Mouse (Mus musculus) megakaryocyte, embryonic 14.5 days (primary cell): Measurements from ENCODE around the gene Rasa3. TPM values are rescaled to one million over a fixed set of nuclear protein-coding genes. Genes with fewer than 3 reads are reported as not detected.

Experiments used
- H3K27me3 ChIP-seq: replicated peaks from 2 replicates; pipeline ENCODE3; 2012; ENCODE audit warnings: inconsistent platforms
- H3K36me3 ChIP-seq: replicated peaks from 2 replicates; pipeline ENCODE3; 2012; ENCODE audit warnings: low read length, inconsistent platforms, mixed read lengths
- H3K4me1 ChIP-seq: 2 replicates; pipeline ENCODE4 v1.6.1; 2012; ENCODE audit warnings: inconsistent platforms
- H3K4me3 ChIP-seq: replicated peaks from 2 replicates; pipeline ENCODE3; 2012; ENCODE audit warnings: moderate library complexity, mild to moderate bottlenecking, inconsistent platforms
- H3K9me3 ChIP-seq: 2 replicates; pipeline ENCODE4 v1.6.1; 2012; ENCODE audit warnings: inconsistent platforms
- FLI1 ChIP-seq: IDR thresholded peaks from 2 replicates; pipeline ENCODE4 v1.6.1; 2012; ENCODE audit warnings: low read length, inconsistent platforms, mixed read lengths
- GATA1 ChIP-seq: IDR thresholded peaks from 3 replicates; pipeline ENCODE4 v1.6.1; 2012; ENCODE audit warnings: mixed read lengths, low read length, inconsistent platforms, borderline replicate concordance
- polyA plus RNA-seq: library from polyadenylated mRNA; stranded (reverse); fragments of >175 nt; gene quantifications from 2 replicates; pipeline ENCODE4 v1.2.3, GENCODE M21; 2012; ENCODE audit warnings: low replicate concordance; ENCODE audit not compliant: insufficient read depth

Gene Rasa3
- polyA plus RNA-seq, 1 experiment, result 86.3 TPM

DNA sequence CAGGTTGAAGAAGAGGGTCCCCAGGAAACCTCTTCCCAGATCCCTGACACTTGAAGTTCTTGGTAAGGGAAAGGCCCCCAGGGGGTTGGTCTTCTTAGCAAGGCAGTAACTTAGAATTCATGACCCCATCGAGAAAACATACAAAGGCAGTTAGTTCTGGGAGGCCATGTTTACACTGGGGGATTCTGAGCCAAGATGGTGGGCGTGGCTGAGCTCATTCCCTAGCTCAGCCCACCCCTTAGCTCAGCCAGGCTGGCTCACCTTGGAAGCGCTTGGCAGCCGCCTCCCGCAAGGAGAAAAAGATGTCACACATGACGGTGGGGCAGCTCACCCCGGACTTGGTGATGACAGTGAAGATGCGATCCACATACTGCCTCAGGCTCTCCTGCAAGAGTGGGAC, 92.8 kb downstream of the Rasa3 start:
- TF ChIP-seq GATA1, result no peak
- no peak for TF ChIP-seq FLI1
- peaks cover 100% of the 10 kb centered on the region for H3K36me3 ChIP-seq
- peak overlapping the region; percentile 29 for H3K4me3 ChIP-seq
- peaks cover 37% of the 10 kb centered on the region for H3K9me3 ChIP-seq
- no peaks in the 10 kb centered on the region for H3K27me3 ChIP-seq
- H3K4me1 ChIP-seq, result peaks cover 38% of the 10 kb centered on the region

DNA sequence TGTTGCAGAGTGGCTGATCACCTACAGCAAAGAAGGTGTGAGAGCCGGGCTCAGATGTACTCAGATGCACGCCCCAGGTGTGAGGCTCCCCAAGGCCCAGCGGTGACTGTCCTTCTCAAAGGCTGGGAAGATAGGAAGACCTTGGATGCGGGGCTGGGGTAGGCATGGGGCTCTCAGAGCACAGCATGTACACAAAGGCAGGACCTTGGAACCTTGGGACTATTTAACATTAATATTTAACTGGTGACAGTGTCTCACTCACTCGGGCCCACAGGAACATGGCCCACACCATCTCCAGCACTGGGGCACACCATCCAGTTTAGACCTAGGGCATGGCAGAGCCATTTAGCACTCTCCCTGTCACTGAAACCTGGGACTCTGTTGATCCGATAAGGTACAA, 99.5 kb downstream of the Rasa3 start:
- H3K36me3 ChIP-seq, result peaks cover 100% of the 10 kb centered on the region
- no peak overlapping the region for H3K4me3 ChIP-seq
- H3K9me3 ChIP-seq, result peaks cover 7% of the 10 kb centered on the region
- TF ChIP-seq GATA1, result no peak
- no peak for TF ChIP-seq FLI1
- peaks cover 23% of the 10 kb centered on the region; the same call in 1 of the 2 replicates for H3K4me1 ChIP-seq
- no peaks in the 10 kb centered on the region for H3K27me3 ChIP-seq

DNA sequence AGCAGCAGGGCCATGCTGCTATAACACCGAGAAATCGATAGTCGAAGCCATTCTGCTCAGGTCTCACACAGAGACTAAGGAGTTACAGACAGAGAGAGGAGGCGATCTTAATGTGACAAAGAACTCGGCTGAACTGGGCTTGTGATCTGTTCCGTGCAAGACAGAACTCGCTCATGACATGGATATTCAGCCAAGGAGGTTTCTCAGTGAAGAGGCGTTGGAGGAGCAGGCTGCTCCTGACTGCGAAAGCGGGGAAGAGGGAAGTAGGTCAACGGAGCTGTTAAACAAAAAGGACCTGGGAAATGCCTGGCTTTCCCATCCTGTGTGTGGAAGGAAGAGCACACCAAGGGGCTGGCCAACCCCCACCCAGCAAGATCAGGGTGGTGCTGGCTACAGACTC, 105.4 kb downstream of the Rasa3 start:
- peaks cover 40% of the 10 kb centered on the region for H3K4me1 ChIP-seq
- H3K9me3 ChIP-seq, result no peaks in the 10 kb centered on the region
- no peaks in the 10 kb centered on the region for H3K27me3 ChIP-seq
- H3K36me3 ChIP-seq, result peaks cover 100% of the 10 kb centered on the region
- TF ChIP-seq FLI1 (no peak), GATA1 (no peak)
- no peak overlapping the region for H3K4me3 ChIP-seq

DNA sequence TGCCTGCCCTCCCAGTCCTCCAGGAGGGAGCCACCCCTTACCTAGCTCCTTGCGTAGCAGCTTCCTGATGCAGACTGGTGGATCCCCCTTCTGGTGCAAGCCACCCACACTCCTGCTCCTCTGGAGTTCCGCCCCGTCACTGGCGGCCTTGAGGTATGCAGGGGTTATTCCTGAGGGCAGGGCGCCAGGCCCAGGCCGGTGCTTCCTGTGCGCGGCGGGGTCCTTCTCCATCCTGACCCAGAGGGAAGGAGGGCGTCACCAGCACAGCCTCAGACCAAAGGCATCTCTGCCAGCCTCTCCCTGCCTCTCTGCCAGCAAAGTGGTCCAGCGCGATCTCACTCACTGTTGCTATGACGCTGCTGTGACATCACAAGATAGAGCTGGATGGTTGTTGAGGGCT, 115.3 kb downstream of the Rasa3 start, which contains the start of gene 1700029H14Rik:
TSS of gene 1700029H14Rik (minus strand) at position 344 of the 400 bp plus-strand sequence.
- H3K27me3 ChIP-seq, result peaks cover 4% of the 10 kb centered on the region

DNA sequence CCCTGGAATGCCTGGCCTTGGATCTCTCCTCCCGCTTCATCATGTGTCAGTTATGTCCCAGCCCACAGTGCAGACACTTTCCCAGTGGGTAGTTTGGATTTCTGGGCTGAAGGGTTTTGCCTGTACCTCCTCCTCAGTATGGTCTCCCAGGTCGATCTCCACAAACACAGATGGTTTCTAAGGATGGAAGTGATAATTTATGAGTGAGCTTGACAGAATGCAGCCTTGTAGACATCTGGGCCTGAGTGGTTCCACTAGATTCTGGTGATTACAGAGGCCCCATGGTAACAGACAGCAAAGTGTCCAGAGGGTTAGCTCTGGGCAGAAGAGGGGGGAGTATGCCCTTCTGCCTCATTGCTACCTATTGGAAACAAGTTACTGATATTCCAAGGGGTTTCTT, 119.9 kb downstream of the Rasa3 start:
- TF ChIP-seq GATA1 (no peak), FLI1 (no peak)
- Histone ChIP-seq H3K36me3 (peaks cover 23% of the 10 kb centered on the region), H3K9me3 (no peaks in the 10 kb centered on the region), H3K27me3 (peaks cover 7% of the 10 kb centered on the region), H3K4me1 (peaks cover 51% of the 10 kb centered on the region), H3K4me3 (no peak overlapping the region)

More for the DNA sequence above, 115.3 kb downstream of the Rasa3 start, which contains the start of gene 1700029H14Rik:
- no peaks in the 10 kb centered on the region for H3K9me3 ChIP-seq
- peaks cover 39% of the 10 kb centered on the region for H3K4me1 ChIP-seq
- TF ChIP-seq GATA1 (no peak), FLI1 (no peak)
- no peak within 1 kb of the TSS for H3K4me3 ChIP-seq
- H3K36me3 ChIP-seq, result peaks cover 33% of the 10 kb centered on the region

DNA sequence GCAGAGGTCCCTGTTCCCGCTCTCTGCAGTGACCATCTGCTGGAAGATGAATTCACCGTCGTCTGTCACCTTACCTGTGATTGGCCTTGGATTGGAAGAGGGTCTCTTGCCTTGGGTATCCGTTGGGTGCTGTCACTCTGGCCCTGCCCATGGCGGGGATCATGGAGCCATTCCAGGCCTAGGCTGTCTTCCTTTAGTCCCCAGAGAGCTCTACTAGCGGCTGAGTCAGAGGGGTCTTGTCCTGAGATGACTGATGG, 125.9 kb downstream of the Rasa3 start:
- peak overlapping the region; percentile 46 for H3K4me3 ChIP-seq
- H3K4me1 ChIP-seq, result peaks cover 61% of the 10 kb centered on the region
- H3K27me3 ChIP-seq, result peaks cover 10% of the 10 kb centered on the region
- peaks cover 63% of the 10 kb centered on the region for H3K36me3 ChIP-seq
- TF ChIP-seq GATA1, result no peak
- no peak for TF ChIP-seq FLI1
- no peaks in the 10 kb centered on the region; the same call in 1 of the 2 replicates for H3K9me3 ChIP-seq

DNA sequence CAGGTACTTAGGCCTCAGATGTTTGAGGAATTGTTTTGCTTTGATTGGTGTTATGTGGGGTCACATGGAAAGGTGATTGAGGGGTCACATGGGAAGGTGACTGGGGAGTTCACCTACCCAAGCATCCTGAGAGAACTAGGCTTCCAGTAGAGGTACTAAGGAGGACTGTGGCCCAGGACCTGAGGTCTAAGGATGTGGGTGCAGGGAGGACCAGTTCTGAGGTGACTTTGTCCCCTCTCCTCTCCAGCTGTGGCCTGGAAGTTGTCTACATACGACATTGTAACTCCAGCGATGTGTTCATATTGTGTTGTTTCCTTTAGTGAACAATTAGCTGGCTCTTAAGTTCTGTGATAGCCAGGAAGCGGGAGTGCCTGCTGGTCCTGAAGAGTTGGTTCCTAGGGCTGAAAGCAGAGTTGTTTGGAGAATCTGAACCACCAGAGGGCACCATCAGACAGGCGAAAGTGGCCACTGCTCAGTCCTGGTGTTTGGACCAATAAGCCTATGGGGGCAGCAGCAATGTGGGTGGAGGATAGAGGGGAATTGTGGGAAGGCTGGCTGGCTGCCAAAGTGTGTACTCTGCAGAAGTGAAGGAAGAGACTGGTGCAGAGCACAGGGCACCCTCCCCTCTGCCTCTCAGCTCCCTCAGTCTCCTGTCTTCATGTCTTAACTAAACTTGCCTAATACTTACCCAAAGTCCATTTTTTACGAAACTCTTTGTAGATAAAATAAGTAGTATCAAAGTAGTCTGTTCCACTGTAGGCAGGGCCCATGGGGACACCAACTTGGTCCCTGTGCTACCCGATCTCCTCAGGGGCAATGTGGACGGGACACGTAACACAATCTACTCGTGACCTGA, 126.5 kb downstream of the Rasa3 start:
- TF ChIP-seq FLI1 (no peak), GATA1 (no peak)
- Histone ChIP-seq H3K36me3 (peaks cover 63% of the 10 kb centered on the region), H3K4me3 (peak overlapping the region; percentile 46), H3K9me3 (peaks cover 5% of the 10 kb centered on the region), H3K27me3 (peaks cover 11% of the 10 kb centered on the region), H3K4me1 (peaks cover 59% of the 10 kb centered on the region)

DNA sequence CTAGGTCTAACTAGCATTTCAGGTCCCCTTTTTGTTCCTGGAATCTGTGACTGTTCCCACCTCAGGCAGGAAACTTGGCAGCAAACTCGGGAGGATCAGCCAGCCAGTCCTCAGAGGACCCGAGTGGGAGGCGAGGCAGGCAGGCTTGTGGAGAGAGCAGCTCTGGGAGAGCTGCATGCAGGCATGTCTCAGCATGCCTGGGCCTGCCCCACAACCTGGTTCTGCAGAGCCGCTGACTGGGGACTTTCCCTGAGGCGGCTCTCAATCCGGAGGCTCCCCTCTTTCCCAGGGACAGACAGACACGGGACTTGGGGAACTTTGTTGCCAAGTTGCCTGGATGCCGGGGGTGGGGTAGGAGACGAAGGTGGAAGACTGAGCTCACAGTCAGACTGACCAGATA, 128.6 kb downstream of the Rasa3 start:
- peaks cover 8% of the 10 kb centered on the region for H3K27me3 ChIP-seq
- H3K9me3 ChIP-seq, result peaks cover 15% of the 10 kb centered on the region
- TF ChIP-seq FLI1, result no peak
- TF ChIP-seq GATA1, result no peak
- no peak overlapping the region for H3K4me3 ChIP-seq
- H3K36me3 ChIP-seq, result peaks cover 57% of the 10 kb centered on the region
- H3K4me1 ChIP-seq, result peaks cover 40% of the 10 kb centered on the region

DNA sequence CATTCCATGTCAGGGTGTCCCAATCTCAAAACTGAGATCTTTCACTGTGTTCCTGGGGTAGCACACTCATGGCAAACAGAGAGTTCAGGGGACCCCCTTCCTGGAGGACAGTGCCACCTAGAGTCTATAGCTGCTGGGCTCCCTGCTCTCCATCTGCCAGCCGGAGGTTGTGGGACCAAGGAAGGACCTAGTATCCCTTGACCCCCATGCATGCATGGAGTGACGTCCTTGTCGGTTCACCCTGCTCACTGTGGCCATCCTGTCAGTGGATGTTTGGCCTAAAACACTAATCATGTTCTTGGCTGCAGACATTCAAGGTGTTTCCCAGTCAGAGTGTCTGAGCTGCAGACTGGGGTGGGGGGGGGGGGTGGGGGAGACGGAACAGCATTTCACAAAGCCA, 129.2 kb downstream of the Rasa3 start:
- H3K4me3 ChIP-seq, result no peak overlapping the region
- H3K27me3 ChIP-seq, result peaks cover 11% of the 10 kb centered on the region
- H3K36me3 ChIP-seq, result peaks cover 55% of the 10 kb centered on the region
- peaks cover 19% of the 10 kb centered on the region for H3K9me3 ChIP-seq
- peaks cover 40% of the 10 kb centered on the region for H3K4me1 ChIP-seq
- TF ChIP-seq GATA1 (no peak), FLI1 (no peak)

DNA sequence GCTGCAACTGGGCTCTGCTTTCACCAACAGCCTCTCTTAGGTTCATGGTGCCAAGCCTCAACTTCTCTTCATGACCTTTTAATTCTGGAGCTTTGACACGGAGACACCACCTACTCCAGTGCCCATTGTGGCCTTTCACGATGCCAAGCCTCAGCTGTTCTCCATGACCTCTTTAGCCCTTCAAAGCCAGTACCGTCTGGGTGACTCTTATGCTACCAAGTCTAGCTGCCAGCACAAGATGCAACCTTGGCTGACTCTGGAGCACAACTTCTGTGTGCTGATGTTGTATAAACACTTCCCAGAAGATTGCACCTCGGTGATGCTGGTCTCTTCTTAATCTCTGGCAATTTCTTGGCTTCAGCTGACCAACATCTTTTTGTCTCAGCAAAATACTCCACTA, 131.0 kb downstream of the Rasa3 start:
- Histone ChIP-seq H3K4me1 (peaks cover 34% of the 10 kb centered on the region), H3K4me3 (no peak overlapping the region), H3K36me3 (peaks cover 42% of the 10 kb centered on the region), H3K27me3 (peaks cover 15% of the 10 kb centered on the region), H3K9me3 (peaks cover 20% of the 10 kb centered on the region)
- TF ChIP-seq GATA1 (no peak), FLI1 (no peak)
